Mouse (Mus musculus) hindlimb bud, embryonic 11.5 days (tissue): Measurements from ENCODE around the gene Snrnp40.

ENCODE experiments used
- DNase-seq: peaks from one replicate; pipeline ENCODE4 v3.0.0-alpha.2; 2012; ENCODE audit warnings: low read depth, low spot score; ENCODE audit errors: extremely low spot score

The Snrnp40 gene

DNA sequence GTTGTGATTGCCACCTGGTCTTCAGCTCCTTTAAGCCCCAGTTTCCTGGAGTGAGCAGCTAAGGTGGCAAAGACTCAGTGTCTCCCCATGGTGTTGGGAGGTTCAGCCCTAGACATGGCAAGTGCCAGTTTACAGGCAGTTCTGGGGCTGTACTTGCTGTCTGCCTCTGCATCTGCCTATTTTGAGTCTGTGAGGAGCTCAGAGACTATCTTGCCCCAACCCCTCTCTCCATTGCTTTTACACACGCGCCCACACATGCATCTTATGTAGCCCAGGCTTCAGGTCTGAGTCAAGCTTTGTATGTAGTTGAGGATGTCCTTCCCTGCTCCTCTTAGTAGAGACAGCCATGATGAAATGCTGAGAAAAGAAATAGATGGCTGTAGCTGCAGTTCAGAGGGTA is 19.2 kb downstream of the Snrnp40 start:
- no peak for DNase-seq

DNA sequence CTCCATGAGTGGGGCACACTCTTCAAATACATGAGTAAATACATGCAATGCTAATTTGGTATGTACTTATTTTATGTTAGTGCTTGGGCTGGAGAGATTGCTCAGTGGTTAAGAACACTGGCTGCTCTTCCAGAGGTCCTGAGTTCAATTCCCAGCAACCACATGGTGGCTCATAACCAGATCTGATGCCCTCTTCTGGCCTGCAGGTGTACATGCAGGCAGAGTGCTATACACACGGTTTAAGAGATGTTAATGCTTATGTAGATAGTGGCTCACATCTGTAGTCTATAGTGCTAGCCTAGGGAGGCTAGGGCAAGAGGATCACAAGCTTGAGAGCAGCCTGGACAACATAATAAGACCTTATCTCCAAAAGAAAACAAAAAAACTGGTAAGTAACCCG is 20.5 kb downstream of the Snrnp40 start:
- no peak for DNase-seq

DNA sequence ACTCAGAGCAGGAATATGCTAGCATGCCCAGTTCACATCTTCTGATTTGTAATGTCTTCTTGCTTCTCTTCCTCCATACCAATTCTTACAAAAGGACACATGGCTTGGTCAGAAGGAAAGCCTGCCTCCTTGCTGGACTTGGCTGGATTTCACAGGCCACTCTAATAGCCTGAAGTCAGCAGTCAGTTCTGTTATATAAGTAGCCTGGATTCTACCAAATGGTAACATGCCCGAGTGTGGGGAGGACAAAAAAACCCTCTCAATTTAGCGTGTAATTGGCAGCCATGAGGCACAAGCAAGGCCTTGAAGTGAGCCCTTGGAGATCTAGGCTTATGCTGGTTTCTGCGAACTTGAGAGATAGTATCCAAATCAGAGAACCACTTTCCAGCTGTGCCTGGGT is 27.3 kb downstream of the Snrnp40 start:
- no peak for DNase-seq

DNA sequence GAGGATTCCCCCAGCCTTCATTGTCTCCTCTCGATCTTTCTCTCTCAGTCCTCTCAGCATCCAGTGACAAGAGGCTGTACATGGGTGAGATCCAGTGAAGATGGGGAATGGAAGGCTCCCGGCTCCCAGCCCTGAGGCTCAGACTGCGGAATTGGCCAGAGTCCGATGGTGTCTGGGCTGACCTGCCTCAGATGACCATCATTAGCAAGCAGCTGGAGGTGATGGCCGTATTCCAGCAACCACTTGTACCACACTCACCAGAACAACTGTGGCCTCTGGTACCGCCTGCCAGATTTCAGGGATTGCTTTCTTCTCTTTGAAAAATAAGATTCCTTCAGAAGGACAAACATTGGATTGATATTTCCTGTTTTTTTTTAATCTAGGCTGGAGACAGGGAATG is 29.6 kb downstream of the Snrnp40 start:
- DNase-seq, result no peak

DNA sequence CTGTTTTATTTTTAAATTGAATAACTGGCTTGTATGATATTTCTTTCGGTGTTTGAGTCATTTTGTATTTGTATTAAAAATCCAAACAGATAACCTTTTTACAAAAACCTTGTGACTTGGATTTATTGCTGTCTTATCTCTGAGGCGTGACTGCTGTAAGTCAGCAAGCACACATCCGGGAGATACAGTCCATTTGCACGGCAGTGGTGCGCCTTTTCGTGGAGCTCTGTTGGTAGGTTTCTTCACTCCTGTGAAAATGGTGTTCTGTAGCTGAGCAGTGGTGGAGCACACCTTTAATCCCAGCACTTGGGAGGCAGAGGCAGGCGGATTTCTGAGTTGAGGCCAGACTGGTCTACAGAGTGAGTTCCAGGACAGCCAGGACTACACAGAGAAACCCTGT is 30.0 kb downstream of the Snrnp40 start:
- no peak for DNase-seq

DNA sequence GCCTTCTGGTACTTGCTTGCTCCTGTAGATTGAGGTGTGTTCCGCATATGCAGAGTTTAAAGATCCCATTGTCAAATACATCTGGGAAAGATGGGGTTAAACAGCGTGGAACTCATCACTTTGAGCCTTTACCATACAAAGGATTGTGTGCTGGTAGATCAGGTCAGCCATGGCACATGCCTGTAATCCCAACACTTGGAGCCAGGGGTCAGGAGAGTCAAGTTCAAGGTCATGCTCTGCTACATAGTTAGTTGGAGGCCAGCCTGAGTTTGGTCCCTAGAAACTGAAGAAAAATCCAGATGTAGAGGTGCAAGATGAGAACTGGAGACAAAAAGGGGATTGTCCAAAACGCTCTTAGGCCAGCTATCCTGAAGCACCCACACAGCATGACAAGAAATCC is 31.3 kb downstream of the Snrnp40 start:
- no peak for DNase-seq
